Mouse (Mus musculus): ENCODE data around the gene Kcnip3. TPM values are rescaled to one million over a fixed set of nuclear protein-coding genes. Genes with fewer than 3 reads are reported as not detected.

Kcnip3 gene
- total and polyA plus RNA-seq, 3 experiments = 0.22 TPM; not detected in 2

GRCm38 (mm10) chr2:127471281-127471680, 50.6 kb downstream of the Kcnip3 start:
- H3K27ac ChIP-seq (ENCODE audit: control insufficient read depth, low read depth, low read length) = no peak overlapping the region
- no peak for DNase-seq (ENCODE audit: low read depth, low spot score)
- TF ChIP-seq ETS1 (IDR thresholded peaks at IDR 0.05; ENCODE audit: low read depth, low read length) (no peak), ZMIZ1 (IDR thresholded peaks at IDR 0.05; ENCODE audit: low read depth, low read length) (no peak), MYB (IDR thresholded peaks at IDR 0.05; ENCODE audit: low read depth, low read length) (no peak), ZKSCAN1 (IDR thresholded peaks at IDR 0.05; ENCODE audit: low read depth, low read length) (no peak)
- H3K9ac ChIP-seq (ENCODE audit: control insufficient read depth, low read depth, low read length, poor library complexity, severe bottlenecking) = no peak overlapping the region
- no peaks in the 10 kb centered on the region for H3K4me1 ChIP-seq (ENCODE audit: control insufficient read depth in 1 of 2, insufficient read depth in 2 of 2, low read length in 2 of 2)
- peaks cover 0 to 2% of the 10 kb centered on the region in 2 experiments; a peak in 1 of 4 replicates for H3K27me3 ChIP-seq (ENCODE audit: control insufficient read depth in 1 of 2, insufficient read depth in 2 of 2, low read length in 2 of 2)
- H3K4me3 ChIP-seq (ENCODE audit: control insufficient read depth in 1 of 2, insufficient read depth in 1 of 2, low read depth in 2 of 2, low read length in 2 of 2) = no peak overlapping the region
- no peaks in the 10 kb centered on the region for H3K36me3 ChIP-seq (ENCODE audit: control insufficient read depth in 1 of 2, insufficient read depth in 2 of 2, low read length in 2 of 2)
- no peaks in the 10 kb centered on the region for H3K9me3 ChIP-seq (replicated peaks; ENCODE audit: insufficient read depth, low read length)
- H3K79me2 ChIP-seq (ENCODE audit: control insufficient read depth, insufficient read depth, low read length, poor library complexity) = no peaks in the 10 kb centered on the region

- Histone ChIP-seq H3K27ac (ENCODE audit: control insufficient read depth, low read depth, low read length) (no peak overlapping the region), H3K79me2 (ENCODE audit: control insufficient read depth, insufficient read depth, low read length, poor library complexity) (no peaks in the 10 kb centered on the region), H3K4me1 (ENCODE audit: control insufficient read depth in 1 of 2, insufficient read depth in 2 of 2, low read length in 2 of 2) (no peaks in the 10 kb centered on the region), H3K36me3 (ENCODE audit: control insufficient read depth in 1 of 2, insufficient read depth in 2 of 2, low read length in 2 of 2) (no peaks in the 10 kb centered on the region), H3K27me3 (ENCODE audit: control insufficient read depth in 1 of 2, insufficient read depth in 2 of 2, low read length in 2 of 2) (peaks cover 0 to 2% of the 10 kb centered on the region in 2 experiments; a peak in 1 of 4 replicates), H3K9ac (ENCODE audit: control insufficient read depth, low read depth, low read length, poor library complexity, severe bottlenecking) (no peak overlapping the region), H3K9me3 (replicated peaks; ENCODE audit: insufficient read depth, low read length) (no peaks in the 10 kb centered on the region), H3K4me3 (ENCODE audit: control insufficient read depth in 1 of 2, insufficient read depth in 1 of 2, low read depth in 2 of 2, low read length in 2 of 2) (no peak overlapping the region)
- TF ChIP-seq TBP (IDR thresholded peaks at IDR 0.05; ENCODE audit: low read depth, low read length) (no peak), GATA1 (IDR thresholded peaks at IDR 0.05; ENCODE audit: low read depth, low read length) (no peak), MYB (IDR thresholded peaks at IDR 0.05; ENCODE audit: low read depth, low read length) (no peak), ELF1 (IDR thresholded peaks at IDR 0.05; ENCODE audit: low read depth, low read length) (no peak), ETS1 (IDR thresholded peaks at IDR 0.05; ENCODE audit: low read depth, low read length) (no peak), EP300 (IDR thresholded peaks at IDR 0.05; ENCODE audit: low read depth in 1 of 2, low read length in 2 of 2) (no peak), CTCF (IDR thresholded peaks at IDR 0.05 in 2 of 3, conservative IDR thresholded peaks at IDR 0.05 in 1 of 3; ENCODE audit: control insufficient read depth in 1 of 3, insufficient read depth in 1 of 3, low read depth in 2 of 3, low read length in 3 of 3, poor library complexity in 1 of 3, severe bottlenecking in 1 of 3) (no peak), ZC3H11A (IDR thresholded peaks at IDR 0.05; ENCODE audit: low read depth, low read length) (no peak), ZMIZ1 (IDR thresholded peaks at IDR 0.05; ENCODE audit: low read depth, low read length) (no peak), RAD21 (IDR thresholded peaks at IDR 0.05; ENCODE audit: low read depth, low read length) (no peak), SMC3 (IDR thresholded peaks at IDR 0.05; ENCODE audit: low read depth, low read length) (no peak)
- no peak for DNase-seq (ENCODE audit: low read depth, low spot score)
These were observed 51.2 kb downstream of the Kcnip3 start for GRCm38 (mm10) chr2:127470661-127471060.

- Histone ChIP-seq H3K79me2 (ENCODE audit: control insufficient read depth, insufficient read depth, low read length, poor library complexity) (no peaks in the 10 kb centered on the region), H3K4me3 (ENCODE audit: control insufficient read depth in 1 of 2, insufficient read depth in 1 of 2, low read depth in 2 of 2, low read length in 2 of 2) (no peak overlapping the region), H3K4me1 (ENCODE audit: control insufficient read depth in 1 of 2, insufficient read depth in 2 of 2, low read length in 2 of 2) (no peaks in the 10 kb centered on the region), H3K9ac (ENCODE audit: control insufficient read depth, low read depth, low read length, poor library complexity, severe bottlenecking) (no peak overlapping the region), H3K27ac (ENCODE audit: control insufficient read depth, low read depth, low read length) (no peak overlapping the region), H3K36me3 (ENCODE audit: control insufficient read depth in 1 of 2, insufficient read depth in 2 of 2, low read length in 2 of 2) (no peaks in the 10 kb centered on the region), H3K27me3 (ENCODE audit: control insufficient read depth in 1 of 2, insufficient read depth in 2 of 2, low read length in 2 of 2) (peaks cover 0 to 2% of the 10 kb centered on the region in 2 experiments; a peak in 1 of 4 replicates), H3K9me3 (replicated peaks; ENCODE audit: insufficient read depth, low read length) (no peaks in the 10 kb centered on the region)
- DNase-seq (ENCODE audit: low read depth, low spot score) = no peak
- TF ChIP-seq GATA1 (IDR thresholded peaks at IDR 0.05; ENCODE audit: low read depth, low read length) (no peak), TAL1 (IDR thresholded peaks at IDR 0.05; ENCODE audit: low read length) (no peak), MAZ (IDR thresholded peaks at IDR 0.05; ENCODE audit: low read depth, low read length) (no peak), MAFK (IDR thresholded peaks at IDR 0.05; ENCODE audit: borderline replicate concordance, low read depth, low read length) (no peak), HCFC1 (IDR thresholded peaks at IDR 0.05; ENCODE audit: low read depth, low read length) (no peak), CTCF (IDR thresholded peaks at IDR 0.05 in 2 of 3, conservative IDR thresholded peaks at IDR 0.05 in 1 of 3; ENCODE audit: control insufficient read depth in 1 of 3, insufficient read depth in 1 of 3, low read depth in 2 of 3, low read length in 3 of 3, poor library complexity in 1 of 3, severe bottlenecking in 1 of 3) (no peak), MYB (IDR thresholded peaks at IDR 0.05; ENCODE audit: low read depth, low read length) (no peak), MAX (IDR thresholded peaks at IDR 0.05; ENCODE audit: low read length) (no peak), NELFE (IDR thresholded peaks at IDR 0.05; ENCODE audit: low read depth, low read length) (no peak), KAT2A (conservative IDR thresholded peaks at IDR 0.05; ENCODE audit: low read depth, low read length) (no peak), POLR2A (IDR thresholded peaks at IDR 0.05; ENCODE audit: control insufficient read depth in 1 of 2, insufficient read depth in 1 of 2, low read depth in 1 of 2, low read length in 2 of 2, poor library complexity in 1 of 2) (no peak), NRF1 (IDR thresholded peaks at IDR 0.05; ENCODE audit: insufficient read depth, low read depth, low read length, poor library complexity, severe bottlenecking) (no peak), ZC3H11A (IDR thresholded peaks at IDR 0.05; ENCODE audit: low read depth, low read length) (no peak), TBP (IDR thresholded peaks at IDR 0.05; ENCODE audit: low read depth, low read length) (no peak), ZNF384 (IDR thresholded peaks at IDR 0.05; ENCODE audit: low read depth, low read length) (no peak), GABPA (IDR thresholded peaks at IDR 0.05; ENCODE audit: low read depth, low read length) (no peak)
These were observed 51.7 kb downstream of the Kcnip3 start for GRCm38 (mm10) chr2:127470183-127470582.

Measured in MEL (cell line).